Mouse (Mus musculus): ENCODE results near the gene Napsa. TPM values are rescaled to one million over a fixed set of nuclear protein-coding genes. Genes with fewer than 3 reads are reported as not detected.
A peak's percentile ranks its signal among the peaks of the same experiment; 100 is the strongest.

Napsa gene
- polyA plus RNA-seq, 1 experiment: 256 TPM

DNA sequence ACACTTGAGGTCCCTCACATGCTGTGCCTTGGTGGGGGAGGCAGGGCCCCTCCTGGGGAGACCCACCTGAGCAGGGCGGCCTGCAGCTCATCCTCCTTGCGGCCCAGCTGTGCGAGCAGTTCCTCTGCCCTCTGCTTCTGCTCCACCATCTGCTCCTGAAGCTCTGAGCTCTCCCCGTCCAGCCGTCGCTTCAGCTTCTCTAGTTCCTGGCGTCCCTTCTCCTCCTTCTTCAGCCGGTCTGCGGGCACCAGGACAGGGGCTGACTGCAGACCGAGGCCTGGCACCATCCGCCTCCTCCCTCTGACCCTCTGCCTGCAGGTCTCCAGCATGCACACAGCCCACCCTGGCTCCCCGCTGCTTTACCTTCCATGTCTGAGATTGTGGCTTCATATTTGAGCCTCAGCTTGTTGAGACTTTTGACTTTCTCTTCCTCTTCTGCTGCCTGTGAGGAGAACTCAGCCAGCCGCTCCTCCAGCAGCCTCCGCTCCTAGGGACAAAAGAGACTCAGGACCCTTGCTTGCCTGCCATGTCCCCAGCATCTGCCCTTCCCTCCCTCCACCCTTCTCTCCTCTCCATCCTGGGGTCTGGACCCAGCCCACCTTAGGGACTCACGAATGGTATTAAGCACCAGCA, 56.3 kb downstream of the Napsa start:
- Histone ChIP-seq H3K36me3 (ENCODE audit: control insufficient read depth, insufficient read depth, low read length) (no peaks in the 10 kb centered on the region), H3K4me1 (ENCODE audit: control insufficient read depth, insufficient read depth, insufficient read length) (no peaks in the 10 kb centered on the region), H3K27ac (ENCODE audit: insufficient read depth, low read length) (no peak overlapping the region), H3K27me3 (ENCODE audit: control insufficient read depth, insufficient read depth, low read length) (no peaks in the 10 kb centered on the region), H3K4me3 (ENCODE audit: extremely low read depth, insufficient read depth, insufficient read length) (no peak overlapping the region)
- TF ChIP-seq POLR2A (IDR thresholded peaks at IDR 0.05; ENCODE audit: low read depth, low read length): no peak
- no peak for TF ChIP-seq CTCF (IDR thresholded peaks at IDR 0.05; ENCODE audit: extremely low read depth, insufficient read depth, insufficient read length, insufficient replicate concordance)
- DNase-seq (ENCODE audit: low read depth in 1 of 2, low spot score in 2 of 2): no peak
- 77% methylated on average over 15 of the region's 15 CpGs for WGBS

DNA sequence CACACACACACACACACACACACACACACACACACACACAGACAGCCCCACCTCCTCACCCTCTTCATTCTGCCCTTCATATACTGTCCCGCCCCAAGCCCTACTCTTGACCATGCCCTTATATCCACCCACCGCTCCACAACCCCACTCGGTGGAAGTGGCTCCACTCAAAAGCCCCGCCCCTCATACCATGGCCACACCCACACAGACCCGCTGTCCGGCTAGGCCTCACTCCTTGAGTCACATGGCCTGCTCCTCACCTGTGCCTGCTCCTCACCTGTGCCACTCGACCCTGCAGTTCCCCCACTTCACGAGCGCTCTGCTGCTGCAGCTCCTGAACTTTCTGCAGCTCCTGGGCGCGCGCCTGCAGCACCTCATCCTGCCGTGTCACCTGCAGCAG, 58.3 kb downstream of the Napsa start:
- TF ChIP-seq POLR2A (IDR thresholded peaks at IDR 0.05; ENCODE audit: low read depth, low read length): no peak
- no peak for TF ChIP-seq CTCF (IDR thresholded peaks at IDR 0.05; ENCODE audit: extremely low read depth, insufficient read depth, insufficient read length, insufficient replicate concordance)

DNA sequence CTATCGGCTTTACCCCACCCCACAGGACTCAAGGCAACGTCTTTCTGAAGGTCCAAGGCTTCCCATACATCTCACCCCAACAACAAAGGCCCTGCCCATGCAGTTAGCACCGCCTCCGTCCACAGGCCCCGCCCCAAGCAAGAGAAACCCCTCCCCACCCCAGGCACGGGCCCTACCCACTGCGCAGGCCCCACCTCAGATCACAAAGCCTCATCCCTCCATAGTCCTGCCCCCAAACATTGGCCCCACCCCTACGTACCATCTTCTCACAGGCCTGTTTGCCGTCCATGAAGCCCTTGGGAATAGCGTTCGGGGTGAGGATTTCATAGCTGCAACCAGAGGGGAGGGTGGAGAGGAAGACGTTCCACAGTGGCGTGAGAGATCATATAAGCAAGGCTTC, 60.5 kb downstream of the Napsa start:
- no peak for DNase-seq (ENCODE audit: low read depth in 1 of 2, low spot score in 2 of 2)
- TF ChIP-seq POLR2A (IDR thresholded peaks at IDR 0.05; ENCODE audit: low read depth, low read length) (no peak), CTCF (IDR thresholded peaks at IDR 0.05; ENCODE audit: extremely low read depth, insufficient read depth, insufficient read length, insufficient replicate concordance) (no peak)
- 41% methylated on average over 13 of the region's 13 CpGs for WGBS
- H3K4me3 ChIP-seq (ENCODE audit: extremely low read depth, insufficient read depth, insufficient read length): no peak overlapping the region
- no peaks in the 10 kb centered on the region for H3K4me1 ChIP-seq (ENCODE audit: control insufficient read depth, insufficient read depth, insufficient read length)
- H3K36me3 ChIP-seq (ENCODE audit: control insufficient read depth, insufficient read depth, low read length): no peaks in the 10 kb centered on the region
- H3K27me3 ChIP-seq (ENCODE audit: control insufficient read depth, insufficient read depth, low read length): no peaks in the 10 kb centered on the region
- H3K27ac ChIP-seq (ENCODE audit: insufficient read depth, low read length): no peak overlapping the region

More for the DNA sequence above, 58.3 kb downstream of the Napsa start:
- 81% methylated on average over 13 of the region's 13 CpGs for WGBS
- Histone ChIP-seq H3K36me3 (ENCODE audit: control insufficient read depth, insufficient read depth, low read length) (no peaks in the 10 kb centered on the region), H3K27me3 (ENCODE audit: control insufficient read depth, insufficient read depth, low read length) (no peaks in the 10 kb centered on the region), H3K27ac (ENCODE audit: insufficient read depth, low read length) (no peak overlapping the region), H3K4me3 (ENCODE audit: extremely low read depth, insufficient read depth, insufficient read length) (no peak overlapping the region), H3K4me1 (ENCODE audit: control insufficient read depth, insufficient read depth, insufficient read length) (no peaks in the 10 kb centered on the region)
- DNase-seq (ENCODE audit: low read depth in 1 of 2, low spot score in 2 of 2): no peak

DNA sequence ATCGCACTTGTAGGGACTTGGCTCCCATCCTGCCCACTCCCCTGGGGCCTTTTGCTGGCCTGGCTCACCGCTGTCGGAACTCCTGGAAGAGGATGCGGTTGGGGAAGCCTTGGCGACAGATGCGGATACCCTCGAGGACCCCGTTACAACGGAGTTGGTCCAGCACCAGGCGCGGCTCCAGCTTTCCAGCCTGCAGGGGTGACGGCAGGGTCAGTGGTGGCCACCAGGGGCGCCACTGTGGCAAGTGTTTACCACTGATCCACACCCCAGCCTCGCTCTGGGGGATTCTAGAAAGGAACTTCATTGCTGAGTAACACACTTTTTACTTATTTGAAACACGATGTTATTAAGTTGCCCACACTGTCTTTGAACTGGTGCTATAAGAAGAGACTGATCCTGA, 61.2 kb downstream of the Napsa start:
- TF ChIP-seq CTCF (IDR thresholded peaks at IDR 0.05; ENCODE audit: extremely low read depth, insufficient read depth, insufficient read length, insufficient replicate concordance) (peak; percentile 34; the same call in 1 of the 2 replicates), POLR2A (IDR thresholded peaks at IDR 0.05; ENCODE audit: low read depth, low read length) (no peak)
- Histone ChIP-seq H3K36me3 (ENCODE audit: control insufficient read depth, insufficient read depth, low read length) (no peaks in the 10 kb centered on the region), H3K4me3 (ENCODE audit: extremely low read depth, insufficient read depth, insufficient read length) (no peak overlapping the region), H3K27ac (ENCODE audit: insufficient read depth, low read length) (no peak overlapping the region), H3K27me3 (ENCODE audit: control insufficient read depth, insufficient read depth, low read length) (0 out of 2 replicates have a peak, but pooled peaks cover 3% of the 10 kb centered on the region), H3K4me1 (ENCODE audit: control insufficient read depth, insufficient read depth, insufficient read length) (no peaks in the 10 kb centered on the region)
- 21% methylated on average over 15 of the region's 15 CpGs for WGBS
- DNase-seq (ENCODE audit: low read depth in 1 of 2, low spot score in 2 of 2): peak in 1 of 2 experiments; percentile 17

Other genes starting within 250 kb of the Napsa start
- gene Syt3, start 188.3 kb upstream of the Napsa start, polyA plus RNA-seq (2012; rRNA removed): 1.2 and 2.5 TPM in 2 replicates
- gene 1700008O03Rik, start 186.6 kb upstream of the Napsa start, polyA plus RNA-seq (2012; rRNA removed): 0.40 and 0.68 TPM in 2 replicates
- 0.22 and 0.23 TPM in 2 replicates for gene Lrrc4b, start 143.4 kb upstream of the Napsa start, polyA plus RNA-seq (2012; rRNA removed)
- gene Aspdh, start 107.0 kb upstream of the Napsa start, polyA plus RNA-seq (2012; rRNA removed): 0.40 TPM in 1 of 2 replicates, not detected in the other
- gene Josd2, start 104.4 kb upstream of the Napsa start, polyA plus RNA-seq (2012; rRNA removed): 124 and 171 TPM in 2 replicates
- 188 and 231 TPM in 2 replicates for gene Emc10, start 75.9 kb upstream of the Napsa start, polyA plus RNA-seq (2012; rRNA removed)
- 5.1 and 7.3 TPM in 2 replicates for gene Fam71e1, start 75.8 kb upstream of the Napsa start, polyA plus RNA-seq (2012; rRNA removed)
- gene Mybpc2, start 47.7 kb upstream of the Napsa start, polyA plus RNA-seq (2012; rRNA removed): 1.2 and 1.4 TPM in 2 replicates
- gene Spib, start 40.3 kb upstream of the Napsa start, polyA plus RNA-seq (2012; rRNA removed): 285 and 365 TPM in 2 replicates
- 118 and 121 TPM in 2 replicates for gene Pold1, start 23.5 kb upstream of the Napsa start, polyA plus RNA-seq (2012; rRNA removed)
- gene Nr1h2, start 18.4 kb upstream of the Napsa start, polyA plus RNA-seq (2012; rRNA removed): 162 and 211 TPM in 2 replicates
- 3.5 and 4.2 TPM in 2 replicates for gene Kcnc3, start 18.3 kb downstream of the Napsa start, polyA plus RNA-seq (2012; rRNA removed)
- gene Myh14, start 98.5 kb downstream of the Napsa start, polyA plus RNA-seq (2012; rRNA removed): 0.09 and 0.63 TPM in 2 replicates
- not detected in 2 replicates for gene Izumo2, start 136.4 kb downstream of the Napsa start, polyA plus RNA-seq (2012; rRNA removed)
- 46.4 and 52.5 TPM in 2 replicates for gene Vrk3, start 176.0 kb downstream of the Napsa start, polyA plus RNA-seq (2012; rRNA removed)
- 0.25 and 0.27 TPM in 2 replicates for gene Zfp473, start 178.7 kb downstream of the Napsa start, polyA plus RNA-seq (2012; rRNA removed)
- gene Nup62, start 243.7 kb downstream of the Napsa start, polyA plus RNA-seq (2012; rRNA removed): 43.8 and 60.5 TPM in 2 replicates
- gene Il4i1, start 244.0 kb downstream of the Napsa start, polyA plus RNA-seq (2012; rRNA removed): 175 and 251 TPM in 2 replicates
- 49.6 and 66.2 TPM in 2 replicates for gene Atf5, start 244.3 kb downstream of the Napsa start, polyA plus RNA-seq (2012; rRNA removed)